Comparison of ENCODE assay signal across 28 mouse cellular contexts in the genomic region with DNA sequence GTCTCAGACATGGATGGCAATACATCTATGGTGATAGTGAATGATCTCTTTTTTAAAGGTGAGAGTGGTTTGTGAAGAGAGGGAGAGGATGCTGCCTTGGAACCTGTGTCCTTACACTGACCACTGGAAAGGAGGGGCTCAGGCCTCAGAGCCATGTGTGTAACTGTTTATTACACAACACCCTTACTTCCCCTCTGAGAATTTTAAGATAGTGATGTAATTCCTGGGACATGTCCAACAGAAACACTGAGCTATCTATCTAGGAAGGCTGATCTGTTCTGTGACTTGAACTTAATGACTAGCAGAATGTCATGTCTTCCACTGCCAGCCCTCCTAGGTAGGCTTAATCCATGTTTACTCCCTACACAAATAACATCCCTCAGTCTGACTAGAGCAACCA. TPM values are rescaled to one million over a fixed set of nuclear protein-coding genes. Genes with fewer than 3 reads are reported as not detected.
A peak's percentile ranks its signal among the peaks of the same experiment; 100 is the strongest.
DNase-seq lines count a peak whose midpoint lies in the region; ATAC-seq and TF ChIP-seq lines count a peak whose summit lies in the region.
"Had no signal": no experiment of that assay in that cellular context is flagged by ENCODE, and none has a peak within 500 bp of the region (broad histone marks: within the 10 kb centered on the region; RNA-seq: fewer than 3 reads in every experiment).

No protein-coding gene starts in this region.

- no peak overlapping the region for H3K4me2 ChIP-seq in lung, postnatal 0 days (replicated peaks; ENCODE audit: low read depth, low read length)
- H3K4me2 ChIP-seq: forebrain, embryonic 13.5 days; hindbrain, embryonic 12.5 days; limb, embryonic 15.5 days; midbrain, embryonic 15.5 days; neural tube, embryonic 15.5 days had no signal

- H3K9me3 ChIP-seq in lung, postnatal 0 days (ENCODE audit: low read length): no peaks in the 10 kb centered on the region
- H3K9me3 ChIP-seq: forebrain, embryonic 13.5 days; hindbrain, embryonic 12.5 days; limb, embryonic 15.5 days; megakaryocyte, embryonic 14.5 days; midbrain, embryonic 15.5 days; neural tube, embryonic 15.5 days had no signal

- H3K4me3 ChIP-seq in lung, postnatal 0 days (ENCODE audit: low read depth, low read length): no peak overlapping the region
- H3K4me3 ChIP-seq: forebrain, embryonic 13.5 days; hindbrain, embryonic 12.5 days; limb, embryonic 15.5 days; megakaryocyte, embryonic 14.5 days; midbrain, embryonic 15.5 days; neural tube, embryonic 15.5 days had no signal

- no peak overlapping the region for H3K9ac ChIP-seq in lung, postnatal 0 days (replicated peaks; ENCODE audit: low read depth)
- H3K9ac ChIP-seq: forebrain, embryonic 13.5 days; hindbrain, embryonic 12.5 days; limb, embryonic 15.5 days; liver, postnatal 0 days; midbrain, embryonic 15.5 days; neural tube, embryonic 15.5 days had no signal

- H3K36me3 ChIP-seq in lung, postnatal 0 days (ENCODE audit: insufficient read depth, low read length): no peaks in the 10 kb centered on the region
- H3K36me3 ChIP-seq: hindbrain, embryonic 12.5 days; limb, embryonic 15.5 days; midbrain, embryonic 15.5 days; neural tube, embryonic 15.5 days had no signal

- TF ChIP-seq EP300 in lung, postnatal 0 days (IDR thresholded peaks at IDR 0.05): no peak

- intact Hi-C loops in heart, postnatal 36 days (cut with DNase I): no loop called here

- no peak overlapping the region for H3K27ac ChIP-seq in lung, postnatal 0 days (ENCODE audit: low read length)
- H3K27ac ChIP-seq: forebrain, embryonic 13.5 days; hindbrain, embryonic 12.5 days; limb, embryonic 15.5 days; midbrain, embryonic 15.5 days; neural tube, embryonic 15.5 days had no signal

- ATAC-seq in lung, postnatal 0 days: no peak
- peak; percentile 87 for ATAC-seq in megakaryocyte, adult 5-6 weeks (ENCODE audit: poor library complexity, severe bottlenecking)
- ATAC-seq: activated CD4-positive, CD25-positive, alpha-beta regulatory T cell, adult 4 months; forebrain, embryonic 13.5 days; liver, postnatal 0 days; midbrain, embryonic 15.5 days had no signal

- DNase-seq in heart, adult 8-10 months (ENCODE audit: low spot score): peak; percentile 78
- no peak for DNase-seq in heart, postnatal 36 days
- DNase-seq in lung, postnatal 0 days (ENCODE audit: low spot score): peak; percentile 52
- DNase-seq in lung, postnatal 4 days: no peak
- peak; percentile 65 for DNase-seq in adipocyte (ENCODE audit: low spot score)
- no peak for DNase-seq in Muller cell, postnatal 12 days (ENCODE audit: inconsistent ontology term)
- DNase-seq in adrenal gland, adult 18-20 months (ENCODE audit: low spot score in 2 of 2): no peak
- DNase-seq: adrenal gland, postnatal 36 days; cerebellum, adult 18-20 months; gastrocnemius, postnatal 25 days; kidney, adult 18-20 months; kidney, postnatal 10 days; liver, postnatal 0 days; spleen, adult 18-20 months; thymus, postnatal 36 days had no signal

- H3K27me3 ChIP-seq in lung, postnatal 0 days (replicated peaks; ENCODE audit: insufficient read depth, low read length): no peaks in the 10 kb centered on the region
- H3K27me3 ChIP-seq: forebrain, embryonic 13.5 days; hindbrain, embryonic 12.5 days; limb, embryonic 15.5 days; midbrain, embryonic 15.5 days; neural tube, embryonic 15.5 days had no signal

- TF ChIP-seq CTCF in lung, postnatal 0 days (IDR thresholded peaks at IDR 0.05): no peak

- H3K4me1 ChIP-seq in lung, postnatal 0 days (ENCODE audit: insufficient read depth, low read depth, low read length): no peaks in the 10 kb centered on the region
- H3K4me1 ChIP-seq: forebrain, embryonic 13.5 days; hindbrain, embryonic 12.5 days; limb, embryonic 15.5 days; midbrain, embryonic 15.5 days; neural tube, embryonic 15.5 days had no signal

RNA-seq across cellular contexts. Expression of a gene that starts 3.2 kb away (rescaled TPM):
- not detected for total RNA-seq in heart, adult 8-10 months (2022)
- total RNA-seq in heart, postnatal 36 days (2021): not detected
- not detected in 2 replicates for polyA plus RNA-seq in lung, postnatal 0 days (2015; fragmentation: Nextera tagmentation; extraction: Ambion mirVana)
- not detected in 2 replicates for total RNA-seq in megakaryocyte, adult 5-6 weeks (2015)
- not detected in 2 replicates for total RNA-seq in megakaryocyte, adult 5-6 weeks (2017)
- total RNA-seq in adrenal gland, adult 18-20 months (2021): 1 to 10 TPM in 1 of 2 experiments, under 1 TPM in 1; 0.33 to 2.1 TPM
- total RNA-seq: gastrocnemius, postnatal 25 days; layer of hippocampus, adult 8-10 months; left cerebral cortex, postnatal 36 days had no signal
- polyA plus RNA-seq: activated CD4-positive, CD25-positive, alpha-beta regulatory T cell, adult 4 months; C2C12; cortical plate, adult 2 months; embryonic facial prominence, embryonic 11.5 days; forebrain, embryonic 13.5 days; hindbrain, embryonic 12.5 days; midbrain, embryonic 15.5 days; neural tube, embryonic 15.5 days had no signal

RNA-seq across cellular contexts. Expression of a gene that starts 18.5 kb away (rescaled TPM):
- not detected for total RNA-seq in heart, adult 8-10 months (2022)
- not detected for total RNA-seq in heart, postnatal 36 days (2021)
- polyA plus RNA-seq in lung, postnatal 0 days (2015; fragmentation: Nextera tagmentation; extraction: Ambion mirVana): not detected in 2 replicates
- total RNA-seq in megakaryocyte, adult 5-6 weeks (2015): not detected in 2 replicates
- not detected in 2 replicates for total RNA-seq in megakaryocyte, adult 5-6 weeks (2017)
- not detected for total RNA-seq in adrenal gland, adult 18-20 months (2021)
- total RNA-seq: adrenal gland, postnatal 36 days; gastrocnemius, postnatal 25 days; layer of hippocampus, adult 8-10 months; left cerebral cortex, postnatal 36 days had no signal
- polyA plus RNA-seq: activated CD4-positive, CD25-positive, alpha-beta regulatory T cell, adult 4 months; C2C12; cortical plate, adult 2 months; embryonic facial prominence, embryonic 11.5 days; forebrain, embryonic 13.5 days; hindbrain, embryonic 12.5 days; limb, embryonic 15.5 days; liver, postnatal 0 days; midbrain, embryonic 15.5 days; neural tube, embryonic 15.5 days had no signal

RNA-seq across cellular contexts. Expression of a gene that starts 22.6 kb away (rescaled TPM):
- total RNA-seq in heart, adult 8-10 months (2022): under 1 TPM; 0.41 to 0.63 (median 0.58) TPM
- total RNA-seq in heart, postnatal 36 days (2021): 1 to 10 TPM in 1 of 2 experiments, under 1 TPM in 1; 0.61 to 1.2 TPM
- polyA plus RNA-seq in lung, postnatal 0 days (2015; fragmentation: Nextera tagmentation; extraction: Ambion mirVana): 4.3 and 5.6 TPM in 2 replicates
- total RNA-seq in megakaryocyte, adult 5-6 weeks (2015): 0.40 TPM in 1 of 2 replicates, not detected in the other
- 0.45 TPM in 1 of 2 replicates, not detected in the other for total RNA-seq in megakaryocyte, adult 5-6 weeks (2017)
- total RNA-seq in adrenal gland, adult 18-20 months (2021): 10 to 100 TPM; 23.7 to 24.1 TPM
- total RNA-seq: left cerebral cortex, postnatal 36 days had no signal
- polyA plus RNA-seq: activated CD4-positive, CD25-positive, alpha-beta regulatory T cell, adult 4 months; C2C12; embryonic facial prominence, embryonic 11.5 days; forebrain, embryonic 13.5 days; hindbrain, embryonic 12.5 days; midbrain, embryonic 15.5 days; neural tube, embryonic 15.5 days had no signal

RNA-seq across cellular contexts. Expression of a gene that starts 30.1 kb away (rescaled TPM):
- not detected for total RNA-seq in heart, adult 8-10 months (2022)
- total RNA-seq in heart, postnatal 36 days (2021): not detected
- not detected in 2 replicates for polyA plus RNA-seq in lung, postnatal 0 days (2015; fragmentation: Nextera tagmentation; extraction: Ambion mirVana)
- not detected in 2 replicates for total RNA-seq in megakaryocyte, adult 5-6 weeks (2015)
- total RNA-seq in megakaryocyte, adult 5-6 weeks (2017): not detected in 2 replicates
- 1 to 10 TPM in 1 of 2 experiments, under 1 TPM in 1; 0.90 to 1.5 TPM for total RNA-seq in adrenal gland, adult 18-20 months (2021)
- total RNA-seq: gastrocnemius, postnatal 25 days; layer of hippocampus, adult 8-10 months; left cerebral cortex, postnatal 36 days had no signal
- polyA plus RNA-seq: activated CD4-positive, CD25-positive, alpha-beta regulatory T cell, adult 4 months; C2C12; cortical plate, adult 2 months; embryonic facial prominence, embryonic 11.5 days; forebrain, embryonic 13.5 days; hindbrain, embryonic 12.5 days; limb, embryonic 15.5 days; midbrain, embryonic 15.5 days; neural tube, embryonic 15.5 days had no signal

Comparison
In these comparisons a context has a peak if more than half of its experiments do, and no peak if none do; other contexts are left out.
1. DNase-seq: peak in heart, adult 8-10 months (single experiment), lung, postnatal 0 days (single experiment) and adipocyte (single experiment); none in heart, postnatal 36 days (0 of 2), lung, postnatal 4 days (0 of 2), Muller cell, postnatal 12 days (single experiment) and adrenal gland, adult 18-20 months (0 of 2).
2. RNA of a gene that starts 22.6 kb away (total RNA-seq): 23.7 to 24.1 TPM in adrenal gland, adult 18-20 months; 0.61 to 1.2 TPM in heart, postnatal 36 days, 0.41 to 0.63 TPM in heart, adult 8-10 months and 0.40 to 0.45 TPM in megakaryocyte, adult 5-6 weeks; every median in the first group is over 10 times any median in the second.